Mouse (Mus musculus): Measurements from ENCODE around the gene Gm12216.

Gm12216 gene

DNA sequence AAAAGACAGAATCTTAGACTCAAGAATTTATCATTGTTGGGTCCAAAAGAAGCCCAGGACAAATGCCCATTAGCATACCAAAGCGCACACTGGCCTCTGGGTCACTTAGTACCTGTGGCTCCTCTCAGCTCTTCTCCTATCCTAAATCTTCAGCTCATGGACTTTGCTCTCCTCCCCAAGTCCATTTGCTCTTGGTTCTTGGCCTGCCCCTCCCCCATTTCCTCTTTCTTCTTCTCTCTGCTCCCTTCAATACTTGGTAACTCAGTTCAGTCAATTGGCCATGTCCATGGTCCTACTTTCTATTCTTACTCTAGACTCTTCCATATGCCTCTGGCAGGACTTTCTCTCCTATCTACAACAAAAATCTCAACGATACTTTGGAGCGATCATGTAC is 37.1 kb downstream of the Gm12216 start:
- DNase-seq (ENCODE audit: extremely low read depth, low read depth), result no peak

GRCm38 (mm10) chr11:53821230-53821944 is 37.7 kb downstream of the Gm12216 start:
- no peak for DNase-seq (ENCODE audit: extremely low read depth, low read depth)

GRCm38 (mm10) chr11:53820516-53821170 is 38.4 kb downstream of the Gm12216 start:
- DNase-seq (ENCODE audit: extremely low read depth, low read depth), result no peak

DNA sequence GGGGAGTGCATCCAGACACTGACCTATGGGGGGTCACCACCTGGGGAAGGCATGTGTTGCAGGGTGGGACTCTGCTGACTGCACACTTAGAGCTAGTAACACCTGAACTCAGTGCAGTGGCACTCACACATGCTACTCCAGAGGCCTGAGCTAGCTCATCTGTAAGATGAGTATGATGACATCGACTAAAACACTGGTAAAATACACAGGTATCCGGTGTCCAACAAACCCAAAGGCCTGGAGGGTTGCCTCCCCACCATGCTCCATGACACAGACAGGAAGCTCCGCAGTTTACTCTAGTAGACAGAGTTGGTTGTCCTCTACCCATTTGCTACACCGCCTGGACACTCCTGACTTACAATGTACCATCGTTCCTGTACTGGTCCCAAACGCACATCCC is 39.5 kb downstream of the Gm12216 start:
- no peak for DNase-seq (ENCODE audit: extremely low read depth, low read depth)

DNA sequence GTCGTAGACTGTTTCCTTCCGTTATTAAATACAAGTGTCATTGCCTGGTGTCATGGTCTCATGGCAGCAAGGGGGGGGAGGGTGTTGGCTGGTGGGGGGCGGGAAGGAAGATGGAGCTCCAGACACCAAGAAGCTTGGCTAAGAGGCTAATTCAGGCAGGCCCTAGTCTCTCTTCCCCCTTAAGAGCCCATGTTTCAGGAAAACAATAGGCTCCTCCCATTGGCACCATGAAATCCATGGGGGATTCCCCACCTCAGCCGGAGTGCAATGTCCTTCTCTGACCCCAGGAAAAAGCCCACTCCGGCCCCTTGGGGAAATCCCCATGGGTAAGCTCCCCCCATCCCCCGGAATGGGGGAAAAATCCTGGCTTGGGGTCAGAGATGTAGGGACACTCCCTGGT is 40.3 kb downstream of the Gm12216 start:
- DNase-seq (ENCODE audit: extremely low read depth, low read depth), result no peak

- no peak for DNase-seq (ENCODE audit: extremely low read depth, low read depth)
Observed at GRCm38 (mm10) chr11:53816841-53817375, 42.1 kb downstream of the Gm12216 start.

- DNase-seq (ENCODE audit: extremely low read depth, low read depth), result no peak
Observed at GRCm38 (mm10) chr11:53814810-53815209, 44.2 kb downstream of the Gm12216 start.

DNA sequence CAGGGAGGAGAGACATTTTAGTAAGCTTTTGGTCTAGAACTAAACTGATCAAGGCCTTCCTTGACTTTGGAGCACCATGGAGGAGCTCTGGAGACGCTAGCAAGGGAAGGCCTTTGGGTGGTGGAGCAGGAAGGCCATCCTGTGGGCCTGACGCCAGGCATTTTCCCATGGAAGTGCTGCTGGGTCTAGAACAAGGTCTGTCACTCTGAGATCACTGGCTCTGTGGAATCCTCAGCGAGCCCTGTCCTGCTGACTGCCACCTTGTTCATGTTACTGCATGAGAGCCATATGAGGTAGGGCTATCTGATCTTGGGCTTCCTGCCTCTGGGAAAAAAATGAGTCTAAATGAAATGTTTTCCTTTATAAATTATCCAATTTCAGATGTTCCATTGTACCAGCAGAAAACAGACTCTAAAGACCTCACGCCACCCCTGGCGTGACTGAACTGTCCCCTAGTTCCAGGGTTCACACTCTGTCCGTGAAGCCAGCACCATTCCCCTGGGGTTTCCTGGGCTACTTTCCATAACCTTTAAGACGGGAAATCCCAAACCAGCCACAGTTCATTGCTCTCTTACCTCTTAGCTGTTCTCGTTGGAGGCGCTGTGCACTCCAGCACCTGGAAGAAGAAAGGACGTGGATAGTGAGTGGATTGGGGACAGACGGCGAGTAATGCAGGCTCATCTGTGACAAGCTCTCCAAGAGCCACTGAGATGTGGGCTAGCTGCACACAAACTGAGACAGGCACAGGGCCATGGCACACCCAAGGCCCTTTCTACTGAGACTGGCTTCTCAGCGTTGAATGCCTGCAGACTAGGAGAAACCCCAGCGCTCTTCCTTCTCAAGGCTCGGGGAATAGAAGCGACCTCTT is 45.8 kb downstream of the Gm12216 start:
- no peak for DNase-seq (ENCODE audit: extremely low read depth, low read depth)

GRCm38 (mm10) chr11:53811312-53811711 is 47.7 kb downstream of the Gm12216 start:
- no peak for DNase-seq (ENCODE audit: extremely low read depth, low read depth)

GRCm38 (mm10) chr11:53810749-53811148 is 48.3 kb downstream of the Gm12216 start:
- DNase-seq (ENCODE audit: extremely low read depth, low read depth), result no peak

- no peak for DNase-seq (ENCODE audit: extremely low read depth, low read depth)
Observed at GRCm38 (mm10) chr11:53810156-53810555, 48.9 kb downstream of the Gm12216 start.

GRCm38 (mm10) chr11:53809354-53809753 is 49.7 kb downstream of the Gm12216 start:
- DNase-seq (ENCODE audit: extremely low read depth, low read depth), result no peak

DNA sequence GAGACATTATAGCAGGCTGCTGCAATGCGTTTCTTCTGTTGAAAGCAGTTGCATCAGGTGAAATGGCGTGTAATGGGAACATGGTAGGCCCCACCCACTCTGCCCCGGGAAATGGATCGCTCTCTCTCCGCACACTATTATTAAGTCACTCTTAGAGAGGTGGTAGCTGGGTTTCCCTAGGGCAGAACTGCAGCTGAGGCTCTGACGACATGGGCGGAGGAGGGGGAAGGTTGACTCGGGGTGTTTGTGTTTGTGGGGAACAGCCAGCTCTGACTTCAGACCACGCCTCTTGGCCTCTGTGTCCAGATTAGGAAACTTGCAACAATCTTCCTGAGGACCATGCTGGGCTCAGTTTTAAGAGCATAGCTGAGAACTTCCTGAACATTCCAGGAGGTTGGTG is 53.3 kb downstream of the Gm12216 start:
- DNase-seq (ENCODE audit: extremely low read depth, low read depth), result no peak

GRCm38 (mm10) chr11:53804569-53805344 is 54.3 kb downstream of the Gm12216 start:
- DNase-seq (ENCODE audit: extremely low read depth, low read depth), result no peak

GRCm38 (mm10) chr11:53803494-53803893 is 55.6 kb downstream of the Gm12216 start:
- no peak for DNase-seq (ENCODE audit: extremely low read depth, low read depth)

DNA sequence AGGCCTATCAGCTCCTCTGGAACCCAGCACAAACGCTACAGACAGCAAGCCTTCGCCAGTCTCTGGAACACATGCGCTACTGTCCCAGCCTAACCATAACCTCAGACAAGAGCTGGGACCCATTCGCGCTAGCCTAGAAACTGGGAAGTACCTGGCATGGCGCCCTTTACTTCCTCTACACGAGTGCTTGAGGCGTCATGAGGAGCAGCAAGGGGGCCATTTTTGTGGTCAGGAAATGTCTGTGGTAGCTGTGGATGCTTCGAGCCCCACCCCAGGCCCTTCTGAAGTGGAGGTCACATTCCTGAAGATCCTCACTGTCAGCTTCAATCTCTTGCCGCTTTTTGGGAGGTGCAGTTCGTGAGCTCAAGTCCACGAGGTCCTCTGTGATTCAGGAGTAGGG is 56.0 kb downstream of the Gm12216 start:
- DNase-seq (ENCODE audit: extremely low read depth, low read depth), result peak; percentile 8

- no peak for DNase-seq (ENCODE audit: extremely low read depth, low read depth)
Observed at GRCm38 (mm10) chr11:53800975-53801374, 58.1 kb downstream of the Gm12216 start.

DNA sequence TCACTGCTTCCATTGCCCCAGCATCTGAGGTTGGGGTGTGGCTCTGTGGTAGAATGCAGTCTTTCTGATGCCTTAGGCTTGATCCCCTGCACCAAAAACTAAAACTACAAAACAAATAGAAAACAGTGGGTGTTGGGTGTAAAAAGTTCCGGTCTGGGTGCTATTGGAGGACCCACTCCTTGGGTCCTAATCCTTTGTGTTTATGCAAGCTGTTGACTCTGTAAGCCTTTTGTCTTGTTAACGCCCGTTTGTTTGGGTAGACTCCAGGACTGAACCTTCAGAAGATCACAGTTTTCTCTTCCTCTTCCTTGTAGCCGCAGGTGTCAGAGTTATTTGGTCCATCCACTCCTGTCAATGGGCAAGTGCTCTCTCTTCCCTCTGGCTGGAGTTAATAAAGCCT is 59.0 kb downstream of the Gm12216 start:
- no peak for DNase-seq (ENCODE audit: extremely low read depth, low read depth)

- DNase-seq (ENCODE audit: extremely low read depth, low read depth), result no peak
Observed at GRCm38 (mm10) chr11:53798041-53798711, 60.9 kb downstream of the Gm12216 start.

- no peak for DNase-seq (ENCODE audit: extremely low read depth, low read depth)
Observed at GRCm38 (mm10) chr11:53797386-53797920, 61.6 kb downstream of the Gm12216 start.

Measured in MEL-GATA-1-ER (cell line).